Mouse (Mus musculus): ENCODE data around the gene Lrrc10b.

Lrrc10b gene

GRCm38 (mm10) chr19:10436726-10437125 is 20.5 kb downstream of the Lrrc10b start:
- DNase-seq = peak; percentile 34

GRCm38 (mm10) chr19:10435908-10436307 is 21.4 kb downstream of the Lrrc10b start:
- peak; percentile 85 for DNase-seq

- DNase-seq = peak; percentile 28
These were observed 22.3 kb downstream of the Lrrc10b start for GRCm38 (mm10) chr19:10434927-10435326.

GRCm38 (mm10) chr19:10433879-10434540 is 23.3 kb downstream of the Lrrc10b start:
- peak; percentile 64 for DNase-seq

GRCm38 (mm10) chr19:10433225-10433624 is 24.0 kb downstream of the Lrrc10b start:
- no peak for DNase-seq

GRCm38 (mm10) chr19:10431841-10432240 is 25.4 kb downstream of the Lrrc10b start:
- DNase-seq = peak; percentile 51

GRCm38 (mm10) chr19:10431410-10431809 is 25.9 kb downstream of the Lrrc10b start:
- no peak for DNase-seq

- peak; percentile 66 for DNase-seq
These were observed 27.9 kb downstream of the Lrrc10b start for GRCm38 (mm10) chr19:10429371-10429770.

- peak; percentile 30 for DNase-seq
These were observed 29.8 kb downstream of the Lrrc10b start for GRCm38 (mm10) chr19:10427431-10427830.

GRCm38 (mm10) chr19:10426793-10427192 is 30.5 kb downstream of the Lrrc10b start:
- DNase-seq = no peak

- no peak for DNase-seq
These were observed 31.0 kb downstream of the Lrrc10b start for GRCm38 (mm10) chr19:10426312-10426711.

GRCm38 (mm10) chr19:10425484-10426270 is 31.6 kb downstream of the Lrrc10b start:
- no peak for DNase-seq

GRCm38 (mm10) chr19:10424751-10425150 is 32.5 kb downstream of the Lrrc10b start:
- no peak for DNase-seq

- no peak for DNase-seq
These were observed 35.0 kb downstream of the Lrrc10b start for GRCm38 (mm10) chr19:10421986-10422976.

GRCm38 (mm10) chr19:10417436-10417835 is 39.8 kb downstream of the Lrrc10b start:
- peak; percentile 98 for DNase-seq

GRCm38 (mm10) chr19:10416889-10417288 is 40.4 kb downstream of the Lrrc10b start:
- peak; percentile 88 for DNase-seq

- DNase-seq = no peak
These were observed 41.8 kb downstream of the Lrrc10b start for GRCm38 (mm10) chr19:10415508-10415907.

GRCm38 (mm10) chr19:10413701-10414242 is 43.5 kb downstream of the Lrrc10b start:
- DNase-seq = no peak
